Mouse (Mus musculus): Measurements from ENCODE around the gene S100a4. TPM values are rescaled to one million over a fixed set of nuclear protein-coding genes. Genes with fewer than 3 reads are reported as not detected.

The S100a4 gene
- 6.6 and 8.4 TPM in 2 replicates for polyA plus RNA-seq (2012; rRNA removed)

GRCm38 (mm10) chr3:90603623-90604022 is at the start of gene S100a4:
Gene S100a4 (plus strand): TSS chr3:90603771.

GRCm38 (mm10) chr3:90560008-90560628 is 43.5 kb upstream of the S100a4 start, which contains the start of gene S100a3:
Gene S100a3 (plus strand): TSS chr3:90560578.

GRCm38 (mm10) chr3:90589947-90590346 is 13.6 kb upstream of the S100a4 start, which contains the start of gene S100a2:
Gene S100a2 (plus strand): TSS chr3:90590247.

GRCm38 (mm10) chr3:90601486-90602110 is 2.0 kb upstream of the S100a4 start, which contains the start of gene Gm42674:
Gene Gm42674 (plus strand): TSS chr3:90601904.

GRCm38 (mm10) chr3:90608223-90608622 is 4.7 kb downstream of the S100a4 start, which contains the start of gene S100a5:
Gene S100a5 (plus strand): TSS chr3:90608523.

GRCm38 (mm10) chr3:90612728-90613291 is 9.2 kb downstream of the S100a4 start, which contains the start of gene S100a6:
Gene S100a6 (plus strand): TSS chr3:90612882.

GRCm38 (mm10) chr3:90653717-90654116 is 50.1 kb downstream of the S100a4 start, which contains the start of gene S100a7a:
Gene S100a7a (plus strand): TSS chr3:90654017.

Other genes with a start within 250 kb of the S100a4 start
- 52.9 and 54.6 TPM in 2 replicates for gene Slc27a3, start 213.8 kb upstream of the S100a4 start, polyA plus RNA-seq (2012; rRNA removed)
- gene Ints3, start 170.1 kb upstream of the S100a4 start, polyA plus RNA-seq (2012; rRNA removed) = 53.9 and 55.9 TPM in 2 replicates
- 5.7 and 6.3 TPM in 2 replicates for gene Npr1, start 137.9 kb upstream of the S100a4 start, polyA plus RNA-seq (2012; rRNA removed)
- 168 and 169 TPM in 2 replicates for gene Ilf2, start 127.6 kb upstream of the S100a4 start, polyA plus RNA-seq (2012; rRNA removed)
- gene Snapin, start 112.7 kb upstream of the S100a4 start, polyA plus RNA-seq (2012; rRNA removed) = 46.0 and 48.7 TPM in 2 replicates
- gene Chtop, start 94.3 kb upstream of the S100a4 start, polyA plus RNA-seq (2012; rRNA removed) = 200 and 201 TPM in 2 replicates
- gene S100a1, start 89.4 kb upstream of the S100a4 start, polyA plus RNA-seq (2012; rRNA removed) = 36.3 and 42.0 TPM in 2 replicates
- gene S100a13, start 89.3 kb upstream of the S100a4 start, polyA plus RNA-seq (2012; rRNA removed) = 12.6 and 13.2 TPM in 2 replicates
- 0.16 and 6.2 TPM in 2 replicates for gene S100a14, start 76.9 kb upstream of the S100a4 start, polyA plus RNA-seq (2012; rRNA removed)
- gene S100a16, start 66.5 kb upstream of the S100a4 start, polyA plus RNA-seq (2012; rRNA removed) = 31.4 and 33.1 TPM in 2 replicates
- 0.41 and 0.56 TPM in 2 replicates for gene S100a3, start 43.2 kb upstream of the S100a4 start, polyA plus RNA-seq (2012; rRNA removed)
- gene S100a2, start 13.5 kb upstream of the S100a4 start, polyA plus RNA-seq (2012; rRNA removed) = not detected in 2 replicates
- gene Gm42674, start 1.9 kb upstream of the S100a4 start, polyA plus RNA-seq (2012; rRNA removed) = not detected in 2 replicates
- gene S100a5, start 4.8 kb downstream of the S100a4 start, polyA plus RNA-seq (2012; rRNA removed) = not detected in 2 replicates
- 28.5 and 123 TPM in 2 replicates for gene S100a6, start 9.1 kb downstream of the S100a4 start, polyA plus RNA-seq (2012; rRNA removed)
- gene S100a7a, start 50.2 kb downstream of the S100a4 start, polyA plus RNA-seq (2012; rRNA removed) = 0.27 and 0.60 TPM in 2 replicates
- 1.2 and 7.6 TPM in 2 replicates for gene S100a8, start 65.2 kb downstream of the S100a4 start, polyA plus RNA-seq (2012; rRNA removed)
- gene S100a9, start 92.0 kb downstream of the S100a4 start, polyA plus RNA-seq (2012; rRNA removed) = 3.2 and 15.0 TPM in 2 replicates
- gene Pglyrp4, start 123.1 kb downstream of the S100a4 start, polyA plus RNA-seq (2012; rRNA removed) = not detected in 2 replicates
- gene Gm5849, start 174.1 kb downstream of the S100a4 start, polyA plus RNA-seq (2012; rRNA removed) = not detected in 2 replicates

Data from central nervous system, embryonic 18 days (tissue).